Mouse (Mus musculus): ENCODE data around the gene Myl6. TPM values are rescaled to one million over a fixed set of nuclear protein-coding genes. Genes with fewer than 3 reads are reported as not detected.

Myl6 gene
- total RNA-seq, 2 experiments from 2014 or later = 150 to 187 TPM

Small RNA genes lying within 50 kb of the gene (microRNA-seq; reads per million reads assigned to microRNA genes)
- gene Mir6916 (not detected), gene Mir8105 (1.7 reads per million)

Other genes starting within 250 kb of the Myl6 start
- under 1 TPM in 1 of 2 experiments, not detected in 1; 0.21 TPM for gene Apon, start 240.0 kb downstream of the Myl6 start, total RNA-seq (2021)
- under 1 TPM in 1 of 2 experiments, not detected in 1; 0.28 TPM for gene Apof, start 225.5 kb downstream of the Myl6 start, total RNA-seq (2021)
- gene Stat2, start 223.6 kb downstream of the Myl6 start, total RNA-seq (2021) = 1 to 10 TPM; 2.7 to 5.2 TPM
- not detected for gene Il23a, start 195.4 kb downstream of the Myl6 start, total RNA-seq (2021)
- gene Pan2, start 190.8 kb downstream of the Myl6 start, total RNA-seq (2021) = 1 to 10 TPM; 3.3 to 3.7 TPM
- gene Cnpy2, start 171.7 kb downstream of the Myl6 start, total RNA-seq (2021) = 10 to 100 TPM; 46.4 to 48.3 TPM
- gene Cs, start 156.4 kb downstream of the Myl6 start, total RNA-seq (2021) = 100 to 1,000 TPM; 561 to 590 TPM
- 100 to 1,000 TPM; 388 to 467 TPM for gene Coq10a, start 125.1 kb downstream of the Myl6 start, total RNA-seq (2021)
- gene Ankrd52, start 117.0 kb downstream of the Myl6 start, total RNA-seq (2021) = 10 to 100 TPM; 44.5 to 47.0 TPM
- not detected for gene Slc39a5, start 92.9 kb downstream of the Myl6 start, total RNA-seq (2021)
- 10 to 100 TPM; 61.0 to 65.2 TPM for gene Nabp2, start 82.7 kb downstream of the Myl6 start, total RNA-seq (2021)
- gene Rnf41, start 82.5 kb downstream of the Myl6 start, total RNA-seq (2021) = 10 to 100 TPM; 12.7 to 13.2 TPM
- gene Smarcc2, start 34.9 kb downstream of the Myl6 start, total RNA-seq (2021) = 10 to 100 TPM; 44.1 to 49.5 TPM
- gene Myl6b, start 4.5 kb upstream of the Myl6 start, total RNA-seq (2021) = 10 to 100 TPM in 1 of 2 experiments, 1 to 10 TPM in 1; 9.0 to 28.2 TPM
- gene Esyt1, start 31.7 kb upstream of the Myl6 start, total RNA-seq (2021) = 10 to 100 TPM; 12.3 to 15.3 TPM
- gene Zc3h10, start 53.6 kb upstream of the Myl6 start, total RNA-seq (2021) = 1 to 10 TPM; 4.6 to 8.3 TPM
- 1,000 to 10,000 TPM; 1,015 to 1,049 TPM for gene Rpl41, start 55.2 kb upstream of the Myl6 start, total RNA-seq (2021)
- 10 to 100 TPM; 35.4 to 37.6 TPM for gene Pa2g4, start 71.8 kb upstream of the Myl6 start, total RNA-seq (2021)
- gene Erbb3, start 95.5 kb upstream of the Myl6 start, total RNA-seq (2021) = 1 to 10 TPM; 2.7 TPM
- gene Rps26, start 132.6 kb upstream of the Myl6 start, total RNA-seq (2021) = 100 to 1,000 TPM; 345 to 363 TPM
- gene Ikzf4, start 151.8 kb upstream of the Myl6 start, total RNA-seq (2021) = under 1 TPM; 0.37 to 0.57 TPM
- gene Suox, start 179.9 kb upstream of the Myl6 start, total RNA-seq (2021) = 10 to 100 TPM; 27.7 to 28.3 TPM
- 10 to 100 TPM; 90.8 to 92.1 TPM for gene Rab5b, start 202.1 kb upstream of the Myl6 start, total RNA-seq (2021)
- gene Pmel, start 210.1 kb upstream of the Myl6 start, total RNA-seq (2021) = not detected
- gene Cdk2, start 210.9 kb upstream of the Myl6 start, total RNA-seq (2021) = 1 to 10 TPM; 2.3 to 2.7 TPM

Data from gastrocnemius, adult 18-20 months (tissue).